Mouse (Mus musculus): ENCODE results near the gene Fam19a2.

DNA sequence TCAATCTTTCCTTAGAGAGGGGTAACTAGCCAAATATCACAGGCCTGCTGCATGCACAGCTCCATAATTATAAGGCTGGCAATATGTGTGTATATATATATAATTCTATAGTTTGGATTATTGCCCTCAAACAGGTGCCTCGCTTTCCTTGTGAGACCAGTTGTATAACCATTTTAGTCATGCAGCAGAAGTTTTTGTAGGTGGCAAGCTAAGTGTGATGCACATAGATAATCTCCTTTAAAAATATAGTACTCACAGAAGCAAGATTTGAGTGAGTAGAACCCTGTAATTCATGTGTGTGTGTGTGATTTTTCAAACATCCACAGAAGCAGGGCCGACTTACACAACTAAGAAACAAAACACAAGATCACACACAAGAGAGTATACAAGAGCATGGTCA, 525.6 kb downstream of the Fam19a2 start:
- TF ChIP-seq CTCF (IDR thresholded peaks at IDR 0.05; ENCODE audit: control insufficient read depth, insufficient read depth, insufficient replicate concordance, low read depth, low read length) (no peak), POLR2A (IDR thresholded peaks at IDR 0.05; ENCODE audit: control insufficient read depth, low read depth, low read length) (no peak)
